Comparison of ENCODE assay signal across 8 mouse cellular contexts in genomic region chr17:78936466-78937228, GRCm38 (mm10). TPM values are rescaled to one million over a fixed set of nuclear protein-coding genes. Genes with fewer than 3 reads are reported as not detected.
DNase-seq lines count a peak whose midpoint lies in the region; ATAC-seq lines count a peak whose summit lies in the region.

Gene Cebpz, minus strand, starts transcription at chr17:78937066.
Gene Ndufaf7, plus strand, starts transcription at chr17:78937136.

- ATAC-seq in inflammation-experienced regulatory T-cells, adult 6 months = peak; percentile 99
- ATAC-seq in megakaryocyte-erythroid progenitor cell, adult 5-6 weeks (replicated peaks; ENCODE audit: low FRiP score, low TSS enrichment, poor library complexity, severe bottlenecking) = peak; percentile 98

- intact Hi-C loops in gastrocnemius, postnatal 14 days (cut with DNase I; ENCODE audit: low total_unique reads) = no loop called here
- intact Hi-C loops in left cerebral cortex, postnatal 10 days (cut with DNase I) = loop anchor here (5.0 kb wide), 1 partner anchor 104 kb away; no protein-coding TSS in a partner anchor

- peak; percentile 99 for DNase-seq in adipocyte (ENCODE audit: low spot score)
- peak; percentile 98 for DNase-seq in embryo, embryonic 10 days (ENCODE audit: low spot score)
- DNase-seq in gastrocnemius, postnatal 14 days = peak; percentile 97
- peak; percentile 96 to 99 for DNase-seq in left cerebral cortex, postnatal 10 days (ENCODE audit: extremely low spot score in 1 of 2, low spot score in 2 of 2)
- peak; percentile 98 for DNase-seq in right cerebral cortex, postnatal 25 days
- peak; percentile 93 to 94 for DNase-seq in urinary bladder, postnatal 4 days (ENCODE audit: low spot score in 2 of 2)

RNA-seq across cellular contexts. Expression of gene Cebpz, which starts in this region (rescaled TPM):
- total RNA-seq in gastrocnemius, postnatal 14 days (2021) = 10 to 100 TPM; 16.0 to 16.9 TPM
- polyA plus RNA-seq in inflammation-experienced regulatory T-cells, adult 6 months (2017; shearing (Covaris generic)) = 10 to 100 TPM; 46.4 to 85.4 (median 73.1) TPM
- total RNA-seq in left cerebral cortex, postnatal 10 days (2021) = 10 to 100 TPM; 33.1 to 34.3 TPM
- 62.6 and 67.9 TPM in 2 replicates for total RNA-seq in megakaryocyte-erythroid progenitor cell, adult 5-6 weeks (2014; fragmentation: Nextera tagmentation)
- total RNA-seq in megakaryocyte-erythroid progenitor cell, adult 5-6 weeks (2017) = 258 and 277 TPM in 2 replicates

RNA-seq across cellular contexts. Expression of gene Ndufaf7, which starts in this region (rescaled TPM):
- total RNA-seq in gastrocnemius, postnatal 14 days (2021) = 10 to 100 TPM; 28.0 to 29.7 TPM
- 10 to 100 TPM; 52.2 to 65.3 (median 64.9) TPM for polyA plus RNA-seq in inflammation-experienced regulatory T-cells, adult 6 months (2017; shearing (Covaris generic))
- 10 to 100 TPM; 64.3 to 71.6 TPM for total RNA-seq in left cerebral cortex, postnatal 10 days (2021)
- total RNA-seq in megakaryocyte-erythroid progenitor cell, adult 5-6 weeks (2014; fragmentation: Nextera tagmentation) = 61.8 and 78.8 TPM in 2 replicates
- total RNA-seq in megakaryocyte-erythroid progenitor cell, adult 5-6 weeks (2017) = 56.8 and 62.7 TPM in 2 replicates

Comparison
In these comparisons a context has a peak if more than half of its experiments do, and no peak if none do; other contexts are left out.
1. Peak in every context shown above with its lines: DNase-seq and ATAC-seq.